Mouse (Mus musculus) cortical plate, adult 2 months (tissue): ENCODE results near the gene Ppm1n. TPM values are rescaled to one million over a fixed set of nuclear protein-coding genes. Genes with fewer than 3 reads are reported as not detected.
A peak's percentile ranks its signal among the peaks of the same experiment; 100 is the strongest.

ENCODE experiments used
- H3K27ac ChIP-seq: fragments of 200-500 bp; 2 replicates; pipeline ENCODE4 v1.5.1; 2012; ENCODE audit warnings: low read length, control low read depth, inconsistent platforms; ENCODE audit not compliant: insufficient read depth
- H3K4me1 ChIP-seq: fragments of 200-500 bp; 2 replicates; pipeline ENCODE4 v1.6.1; 2011; ENCODE audit warnings: low read length; ENCODE audit not compliant: control insufficient read depth, insufficient read depth
- H3K4me3 ChIP-seq: fragments of 200-500 bp; 2 replicates; pipeline ENCODE4 v1.5.1; 2011; ENCODE audit warnings: mild to moderate bottlenecking, low read length, control low read depth; ENCODE audit not compliant: insufficient read depth
- CTCF ChIP-seq: fragments of 200-500 bp; IDR thresholded peaks from 2 replicates; pipeline ENCODE4 v1.5.1; 2011; ENCODE audit warnings: mild to moderate bottlenecking, control low read depth, low read length; ENCODE audit not compliant: insufficient read depth; ENCODE audit errors: extremely low read depth
- POLR2A ChIP-seq: fragments of 200-500 bp; IDR thresholded peaks from 2 replicates; pipeline ENCODE4 v1.6.1; 2011; ENCODE audit warnings: mild to moderate bottlenecking, low read length, control low read depth; ENCODE audit not compliant: insufficient read depth; ENCODE audit errors: extremely low read depth
- polyA plus RNA-seq: library from polyadenylated mRNA; depleted of rRNA; stranded (reverse); fragments of >200 nt; gene quantifications from 2 replicates; pipeline ENCODE4 v1.2.3, GENCODE M21; 2012; rRNA removed

The Ppm1n gene
- polyA plus RNA-seq = 0.21 and 0.23 TPM in 2 replicates

GRCm38 (mm10) chr7:19279581-19280114 is at the start of gene Ppm1n:
Gene Ppm1n, minus strand, starts transcription at chr7:19280064.
- Histone ChIP-seq H3K27ac (no peak within 1 kb of the TSS), H3K4me1 (no peaks in the 10 kb centered on the region), H3K4me3 (no peak within 1 kb of the TSS)
- TF ChIP-seq CTCF = no peak
- no peak for TF ChIP-seq POLR2A

DNA sequence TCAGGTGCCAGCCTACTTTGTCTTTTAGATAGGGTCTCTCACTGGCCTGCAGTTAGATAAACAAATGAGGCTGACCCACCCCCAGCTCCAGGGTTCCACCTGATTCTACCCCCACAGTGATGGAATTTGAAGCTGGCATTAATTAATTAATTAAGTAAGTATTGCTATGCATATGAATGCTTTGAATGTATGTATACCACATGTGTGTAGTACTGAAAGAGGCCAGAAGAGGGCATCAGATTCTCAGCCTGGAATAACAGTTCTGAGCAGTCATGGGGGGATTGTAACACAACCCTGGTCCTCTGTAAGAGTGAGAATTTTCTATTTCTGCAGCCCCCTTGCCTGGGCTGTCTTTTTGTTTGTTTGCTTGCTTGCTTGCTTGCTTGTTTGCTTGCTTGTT is 48.6 kb upstream of the Ppm1n start:
- Histone ChIP-seq H3K27ac (no peak overlapping the region), H3K4me1 (peaks cover 3% of the 10 kb centered on the region), H3K4me3 (no peak overlapping the region)
- 0 out of 2 replicates have a peak, but pooled peaks have one; percentile 2 for TF ChIP-seq CTCF
- TF ChIP-seq POLR2A = no peak

DNA sequence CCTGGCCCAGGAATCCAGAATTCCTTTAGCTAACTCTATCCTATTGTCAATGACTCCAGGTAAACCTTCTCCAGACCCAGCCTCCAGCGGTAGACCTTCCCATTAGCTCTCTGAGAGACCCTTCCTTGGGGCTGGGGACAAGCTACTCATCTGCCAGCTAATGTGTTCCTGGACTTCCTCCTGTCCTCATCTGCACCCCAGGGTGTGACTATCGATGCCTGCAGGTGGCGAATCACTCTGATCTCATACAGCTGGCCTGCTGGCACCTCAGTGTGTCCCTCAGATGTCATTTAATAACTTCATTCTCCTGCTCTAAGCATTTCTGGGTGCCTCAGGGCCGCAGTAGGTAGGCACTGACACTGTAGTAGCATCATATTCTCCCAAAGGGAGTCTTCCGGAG is 47.9 kb upstream of the Ppm1n start:
- TF ChIP-seq CTCF (no peak), POLR2A (no peak)
- Histone ChIP-seq H3K4me3 (no peak overlapping the region), H3K27ac (no peak overlapping the region), H3K4me1 (peaks cover 3% of the 10 kb centered on the region)

- TF ChIP-seq POLR2A = peak; percentile 70; the same call in 1 of the 2 replicates
- TF ChIP-seq CTCF = no peak
- Histone ChIP-seq H3K4me1 (no peaks in the 10 kb centered on the region), H3K4me3 (peak overlapping the region; percentile 25), H3K27ac (peak overlapping the region; percentile 89)
These were observed 47.3 kb upstream of the Ppm1n start for GRCm38 (mm10) chr7:19327128-19327527.

- peak overlapping the region; percentile 89 for H3K27ac ChIP-seq
- no peaks in the 10 kb centered on the region for H3K4me1 ChIP-seq
- peak overlapping the region; percentile 25; the same call in 1 of the 2 replicates for H3K4me3 ChIP-seq
- TF ChIP-seq POLR2A = no peak
- no peak for TF ChIP-seq CTCF
These were observed 46.5 kb upstream of the Ppm1n start for GRCm38 (mm10) chr7:19326359-19326758.

GRCm38 (mm10) chr7:19325262-19326199 is 45.7 kb upstream of the Ppm1n start:
- no peak overlapping the region for H3K4me3 ChIP-seq
- no peak overlapping the region for H3K27ac ChIP-seq
- no peak for TF ChIP-seq CTCF
- no peak for TF ChIP-seq POLR2A
- H3K4me1 ChIP-seq = no peaks in the 10 kb centered on the region

- no peak overlapping the region for H3K4me3 ChIP-seq
- TF ChIP-seq POLR2A (no peak), CTCF (no peak)
- no peak overlapping the region for H3K27ac ChIP-seq
- peaks cover 2% of the 10 kb centered on the region; the same call in 1 of the 2 replicates for H3K4me1 ChIP-seq
These were observed 44.4 kb upstream of the Ppm1n start for GRCm38 (mm10) chr7:19324221-19324620.

DNA sequence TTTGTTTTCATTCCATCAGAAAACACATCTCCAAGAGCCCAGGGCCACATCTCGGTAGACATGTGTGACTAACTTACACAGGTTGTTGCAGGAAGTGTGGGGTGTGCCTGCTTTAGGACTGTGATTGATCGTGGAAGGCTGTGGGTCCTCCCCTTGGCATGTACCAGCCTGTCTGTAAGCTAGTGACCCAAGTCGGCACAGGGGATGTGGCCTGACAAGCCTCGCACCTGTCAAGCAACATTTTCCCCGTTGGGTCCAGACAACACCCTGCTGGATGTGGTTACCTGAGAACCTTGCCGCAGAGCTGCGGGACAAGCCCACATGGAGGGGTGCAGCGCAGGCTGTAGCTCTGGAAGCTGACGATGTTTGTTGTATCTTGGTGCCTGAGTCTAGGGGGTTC is 42.6 kb upstream of the Ppm1n start:
- TF ChIP-seq CTCF (no peak), POLR2A (no peak)

GRCm38 (mm10) chr7:19321464-19321863 is 41.6 kb upstream of the Ppm1n start:
- TF ChIP-seq POLR2A = no peak
- no peak for TF ChIP-seq CTCF
- Histone ChIP-seq H3K4me1 (peaks cover 2% of the 10 kb centered on the region; the same call in 1 of the 2 replicates), H3K27ac (no peak overlapping the region)

More for the DNA sequence above, 42.6 kb upstream of the Ppm1n start:
- no peak overlapping the region for H3K27ac ChIP-seq
- peaks cover 2% of the 10 kb centered on the region; the same call in 1 of the 2 replicates for H3K4me1 ChIP-seq
- no peak overlapping the region for H3K4me3 ChIP-seq

DNA sequence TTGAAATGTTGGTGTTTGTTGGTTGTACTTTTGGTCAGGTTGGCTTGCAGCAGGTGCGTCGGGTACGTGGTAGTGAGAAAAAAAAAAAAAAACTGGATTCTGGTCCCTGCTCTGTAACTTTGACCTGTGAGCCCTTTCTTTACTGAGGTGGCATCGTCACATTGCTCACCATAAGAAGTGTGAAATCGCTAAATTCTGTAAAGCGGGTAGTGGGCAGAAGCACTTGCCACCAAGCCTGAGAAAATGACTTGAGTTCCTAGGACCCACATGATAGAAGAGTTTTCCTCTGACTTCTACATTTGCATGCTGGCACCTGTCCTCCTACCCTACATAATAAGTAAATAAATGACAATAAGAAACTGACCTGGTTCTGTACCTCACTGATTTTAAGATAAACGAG is 40.8 kb upstream of the Ppm1n start:
- H3K4me3 ChIP-seq = peak overlapping the region; percentile 63
- H3K27ac ChIP-seq = no peak overlapping the region
- peaks cover 2% of the 10 kb centered on the region; the same call in 1 of the 2 replicates for H3K4me1 ChIP-seq
- no peak for TF ChIP-seq POLR2A
- no peak for TF ChIP-seq CTCF

More at GRCm38 (mm10) chr7:19321464-19321863, 41.6 kb upstream of the Ppm1n start:
- no peak overlapping the region for H3K4me3 ChIP-seq

DNA sequence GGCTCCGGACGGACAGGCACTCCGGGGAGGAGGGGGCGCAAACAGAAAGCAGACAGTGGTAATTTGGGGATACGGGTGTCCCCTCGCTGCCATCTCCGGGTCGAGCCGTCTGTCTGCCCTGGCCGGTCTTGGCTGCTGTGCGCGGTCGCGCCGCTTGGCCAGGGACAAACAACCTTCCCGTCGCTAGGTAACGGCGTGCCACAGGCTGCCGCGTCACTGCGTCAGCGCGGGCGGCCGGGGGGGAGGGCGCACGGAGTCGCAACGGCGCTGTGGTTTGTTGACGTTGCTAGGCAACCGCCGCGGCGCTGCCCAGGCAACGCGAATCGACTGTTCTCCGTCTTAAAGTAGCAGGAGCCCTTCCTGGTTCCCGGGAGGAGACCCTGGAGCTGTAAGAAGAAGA is 40.0 kb upstream of the Ppm1n start:
- peak overlapping the region; percentile 65 for H3K27ac ChIP-seq

More for the DNA sequence above, 40.0 kb upstream of the Ppm1n start:
- peaks cover 2% of the 10 kb centered on the region; the same call in 1 of the 2 replicates for H3K4me1 ChIP-seq
- TF ChIP-seq POLR2A (peak; percentile 81), CTCF (no peak)
- peak overlapping the region; percentile 63 for H3K4me3 ChIP-seq
